Mouse (Mus musculus) liver, embryonic 14.5 days (tissue): Measurements from ENCODE around the gene Tmem62. TPM values are rescaled to one million over a fixed set of nuclear protein-coding genes. Genes with fewer than 3 reads are reported as not detected.
A peak's percentile ranks its signal among the peaks of the same experiment; 100 is the strongest.

ENCODE experiments used
- ATAC-seq: fragments of 200-750 bp; cut with Nextera tagmentation; 2 replicates; pipeline ENCODE4 v1.8.0; 2017; ENCODE audit warnings: moderate number of reproducible peaks, mild to moderate bottlenecking, moderate library complexity; ENCODE audit not compliant: insufficient read depth
- DNase-seq, 3 experiments: peaks; one replicate each; pipeline ENCODE4 v3.0.0-alpha.2; 2012 to 2013; ENCODE audit warnings: low read depth in 3 of 3, low spot score in 3 of 3
- H3K27ac ChIP-seq: fragments of 300-500 bp; sonication (generic); 2 replicates; pipeline ENCODE4 v1.5.1; 2014; ENCODE audit warnings: moderate library complexity, mild to moderate bottlenecking, control low read depth, inconsistent platforms
- H3K27me3 ChIP-seq: fragments of 300-500 bp; sonication (generic); 2 replicates; pipeline ENCODE4 v1.6.1; 2014; ENCODE audit warnings: mild to moderate bottlenecking, low read length, moderate library complexity; ENCODE audit not compliant: control insufficient read depth, insufficient read depth
- H3K36me3 ChIP-seq: fragments of 300-500 bp; sonication (generic); replicated peaks from 2 replicates; pipeline ENCODE4 v1.6.1; 2014; ENCODE audit warnings: low read depth; ENCODE audit not compliant: control insufficient read depth, insufficient read depth
- H3K4me1 ChIP-seq, 2 experiments: fragments of 200-500 bp in 1 of 2; fragments of 300-500 bp in 1 of 2; sonication (generic) in 1 of 2; replicated peaks; 2 replicates each; pipeline ENCODE4 v1.6.1; 2012 to 2014; ENCODE audit warnings: antibody characterized with exemption in 1 of 2, inconsistent platforms in 1 of 2, low read length in 1 of 2; ENCODE audit not compliant: control insufficient read depth in 2 of 2, insufficient read depth in 2 of 2
- H3K4me2 ChIP-seq: fragments of 300-500 bp; sonication (generic); 2 replicates; pipeline ENCODE4 v1.6.1; 2014; ENCODE audit warnings: low read depth, mild to moderate bottlenecking, control low read depth, moderate library complexity
- H3K4me3 ChIP-seq, 2 experiments: fragments of 200-500 bp in 1 of 2; fragments of 300-500 bp in 1 of 2; sonication (generic) in 1 of 2; 2 replicates each; pipeline ENCODE4 v1.5.1; 2012 to 2014; ENCODE audit warnings: low read depth in 2 of 2, low read length in 2 of 2, mild to moderate bottlenecking in 2 of 2, control low read depth in 1 of 2, inconsistent platforms in 1 of 2, moderate library complexity in 1 of 2; ENCODE audit not compliant: insufficient read depth in 1 of 2
- H3K9ac ChIP-seq: fragments of 300-500 bp; sonication (generic); replicated peaks from 2 replicates; pipeline ENCODE4 v1.6.1; 2014; ENCODE audit warnings: mild to moderate bottlenecking, control low read depth, moderate library complexity
- H3K9me3 ChIP-seq: fragments of 300-500 bp; sonication (generic); 2 replicates; pipeline ENCODE4 v1.6.1; 2016; ENCODE audit warnings: low read length, mixed read lengths; ENCODE audit not compliant: control insufficient read depth
- CTCF ChIP-seq: IDR thresholded peaks from 2 replicates; pipeline ENCODE4 v1.5.1; 2016; ENCODE audit warnings: antibody characterized with exemption, low read depth, control low read depth
- EP300 ChIP-seq: IDR thresholded peaks from 2 replicates; pipeline ENCODE4 v1.6.1; 2016; ENCODE audit warnings: antibody characterized with exemption, low read depth
- WGBS: fragments of 180-500 bp; shearing (Covaris S2); extraction: QIAGEN DNeasy Blood & Tissue Kit; methylation state at CpG from one replicate; pipeline ENCODE4 v1.1.7; 2014; ENCODE audit not compliant: insufficient replicate concordance; 5-methylcytosine and 5-hydroxymethylcytosine counted together
- polyA plus RNA-seq, 2 experiments: library from polyadenylated mRNA; depleted of rRNA in 1 of 2; stranded (reverse) in 1 of 2; unstranded in 1 of 2; fragments of >200 nt; fragmentation: Nextera tagmentation in 1 of 2; extraction: Ambion mirVana in 1 of 2; gene quantifications; 2 replicates each; pipeline versions ENCODE4 v1.2.1 to v1.2.3; 2012 to 2014

Tmem62 gene
- polyA plus RNA-seq, 2 experiments = 1.8 to 3.0 TPM

DNA sequence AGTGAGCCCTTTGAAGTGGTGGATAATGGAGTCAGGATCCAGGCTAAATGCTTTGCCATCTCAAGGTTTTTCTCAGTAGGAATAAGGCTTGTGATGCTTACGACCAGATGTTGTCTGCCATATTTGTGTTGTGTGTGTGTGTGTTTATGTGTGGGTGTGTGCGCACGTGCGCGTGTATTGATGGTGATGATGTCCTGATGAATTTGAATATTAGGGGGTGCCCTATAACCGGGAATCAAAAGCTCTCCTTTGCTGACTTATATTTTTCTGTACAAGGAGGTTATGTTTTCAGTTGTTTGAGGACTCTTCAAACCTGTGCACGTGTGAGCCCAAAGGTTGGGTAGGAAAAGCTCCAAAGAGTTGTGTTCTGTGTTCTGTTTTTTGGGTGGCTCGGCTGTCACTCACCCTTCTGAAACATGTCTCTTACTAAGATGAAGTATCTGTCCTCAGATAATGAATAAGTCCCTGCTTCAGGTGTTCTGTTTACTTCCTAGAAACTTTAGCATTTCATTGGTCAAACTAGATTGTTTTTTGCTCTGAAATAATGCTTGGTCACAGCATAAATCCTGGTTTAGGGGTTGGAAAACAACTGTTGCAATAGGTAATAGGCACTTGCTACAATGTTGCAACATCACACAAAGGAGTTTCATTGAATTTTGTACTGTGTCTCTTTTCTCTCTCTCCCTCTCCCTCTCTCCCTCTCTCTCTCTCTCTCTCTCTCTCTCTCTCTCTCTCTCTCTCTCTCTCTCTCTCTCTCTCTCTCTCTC lies 1.3 kb downstream of the Tmem62 start:
- Histone ChIP-seq H3K4me1 (peaks cover 15 to 16% of the 10 kb centered on the region in 2 experiments), H3K36me3 (no peaks in the 10 kb centered on the region), H3K9ac (no peak overlapping the region; the same call in 1 of the 2 replicates), H3K27me3 (no peaks in the 10 kb centered on the region), H3K27ac (peak overlapping the region; percentile 82), H3K9me3 (no peaks in the 10 kb centered on the region), H3K4me2 (peak overlapping the region; percentile 85), H3K4me3 (peak overlapping the region in 1 of 2 experiments; percentile 72; a peak in 3 of 4 replicates)
- WGBS = 81% methylated on average over 8 of the region's 8 CpGs
- TF ChIP-seq CTCF (no peak), EP300 (no peak)
- ATAC-seq (no peak), DNase-seq (no peak)

DNA sequence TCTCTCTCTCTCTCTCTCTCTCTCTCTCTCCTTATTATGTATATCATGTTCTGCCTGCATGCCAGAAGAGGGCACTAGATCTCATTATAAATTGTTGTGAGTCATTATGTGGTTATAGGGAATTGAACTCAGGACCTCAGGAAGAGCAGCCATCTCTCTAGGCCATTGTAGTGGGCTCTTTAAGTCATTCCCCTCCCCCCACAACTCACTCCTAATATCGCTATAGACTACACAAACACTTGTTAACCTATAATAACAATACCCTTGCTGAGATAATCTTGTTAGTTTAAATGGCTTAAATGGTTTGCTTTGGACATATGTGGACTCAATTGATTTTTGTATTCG lies 1.8 kb downstream of the Tmem62 start:
- Histone ChIP-seq H3K36me3 (no peaks in the 10 kb centered on the region), H3K9ac (no peak overlapping the region), H3K27me3 (no peaks in the 10 kb centered on the region), H3K4me3 (no peak overlapping the region), H3K4me2 (no peak overlapping the region), H3K9me3 (no peaks in the 10 kb centered on the region), H3K4me1 (peaks cover 13 to 14% of the 10 kb centered on the region in 2 experiments), H3K27ac (no peak overlapping the region)
- DNase-seq (no peak), ATAC-seq (no peak)
- TF ChIP-seq EP300 (no peak), CTCF (peak; percentile 32; the same call in 1 of the 2 replicates)
- WGBS = 65% methylated on average over 2 of the region's 2 CpGs

DNA sequence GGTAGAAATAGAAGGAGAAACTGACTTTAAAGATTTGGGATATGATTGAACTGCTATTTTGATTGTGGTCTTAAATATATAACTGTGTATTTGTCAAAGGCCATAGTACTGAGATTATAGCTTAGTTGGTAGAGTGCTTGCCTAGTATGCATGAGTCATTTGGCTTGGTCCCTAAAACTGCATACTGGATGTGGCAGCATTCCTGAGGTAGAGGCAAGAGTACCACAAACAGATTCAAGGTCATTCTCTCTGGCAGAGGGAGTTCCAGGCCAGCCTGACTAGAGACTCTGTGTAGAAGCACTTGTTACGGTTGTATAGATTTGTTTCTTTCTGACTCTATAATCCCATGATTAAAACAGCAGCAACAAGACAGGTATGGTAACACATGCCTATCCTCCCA lies 3.0 kb downstream of the Tmem62 start:
- no peak for TF ChIP-seq CTCF
- TF ChIP-seq EP300 = no peak
- H3K9me3 ChIP-seq = no peaks in the 10 kb centered on the region
- ATAC-seq = no peak
- DNase-seq = no peak
- no peak overlapping the region for H3K27ac ChIP-seq
- H3K36me3 ChIP-seq = no peaks in the 10 kb centered on the region
- H3K4me3 ChIP-seq = no peak overlapping the region
- no peaks in the 10 kb centered on the region for H3K27me3 ChIP-seq
- no peak overlapping the region for H3K9ac ChIP-seq
- H3K4me2 ChIP-seq = no peak overlapping the region
- H3K4me1 ChIP-seq = peaks cover 13 to 14% of the 10 kb centered on the region in 2 experiments
- WGBS = 88% methylated on average over 1 of the region's 1 CpGs

DNA sequence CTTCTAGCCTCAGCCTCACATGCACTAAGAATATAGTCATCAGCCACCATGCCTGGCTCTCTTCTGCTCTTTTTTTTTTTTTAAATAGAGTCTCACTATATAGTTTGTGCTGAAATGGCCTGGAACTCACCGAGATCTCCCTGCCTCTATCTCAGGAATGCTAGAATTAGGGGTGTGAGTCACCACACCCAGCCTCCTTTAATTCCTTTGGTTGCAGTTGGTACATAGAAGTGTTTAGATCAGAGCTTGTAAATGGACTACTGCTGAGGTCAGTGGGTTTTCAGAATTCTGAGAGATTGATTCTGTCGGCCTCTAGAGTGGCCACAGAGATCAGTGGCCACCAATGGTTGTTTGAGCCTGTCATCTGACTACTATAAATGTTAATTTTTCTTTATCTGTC lies 4.0 kb downstream of the Tmem62 start:
- Histone ChIP-seq H3K27me3 (no peaks in the 10 kb centered on the region), H3K9ac (no peak overlapping the region)

DNA sequence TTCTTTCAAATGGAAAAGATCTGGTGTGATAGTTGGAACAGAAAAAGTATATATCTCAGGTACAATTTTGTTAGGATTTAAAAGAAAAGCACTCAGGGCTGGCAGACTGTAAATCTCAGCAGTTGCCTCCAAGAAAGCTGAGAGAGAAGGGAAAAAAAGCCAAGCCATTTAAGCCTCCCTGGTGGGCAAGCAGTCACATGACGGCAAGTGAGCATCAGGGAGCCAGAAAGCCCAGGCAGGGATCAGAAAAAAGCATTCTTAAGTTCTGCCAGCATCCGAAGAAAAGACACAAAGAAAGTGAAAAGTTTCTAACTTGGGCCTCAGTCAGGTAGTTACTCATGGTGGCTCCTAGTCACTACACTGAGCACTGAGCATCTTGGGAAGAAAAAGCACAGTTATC lies 6.8 kb downstream of the Tmem62 start:
- Histone ChIP-seq H3K4me1 (no peaks in the 10 kb centered on the region), H3K9me3 (no peaks in the 10 kb centered on the region), H3K4me3 (no peak overlapping the region), H3K27ac (no peak overlapping the region), H3K36me3 (no peaks in the 10 kb centered on the region), H3K4me2 (no peak overlapping the region), H3K27me3 (no peaks in the 10 kb centered on the region), H3K9ac (no peak overlapping the region)
- DNase-seq = no peak
- WGBS = 37% methylated on average over 2 of the region's 2 CpGs
- TF ChIP-seq EP300 = no peak
- TF ChIP-seq CTCF = no peak
- ATAC-seq = no peak

More for the DNA sequence above, 4.0 kb downstream of the Tmem62 start:
- no peak overlapping the region for H3K4me2 ChIP-seq
- peaks cover 10 to 12% of the 10 kb centered on the region in 2 experiments for H3K4me1 ChIP-seq
- H3K27ac ChIP-seq = no peak overlapping the region
- WGBS = 55% methylated on average over 2 of the region's 2 CpGs
- no peak overlapping the region for H3K4me3 ChIP-seq
- H3K36me3 ChIP-seq = no peaks in the 10 kb centered on the region
- ATAC-seq (no peak), DNase-seq (no peak)
- no peaks in the 10 kb centered on the region for H3K9me3 ChIP-seq
- no peak for TF ChIP-seq EP300
- TF ChIP-seq CTCF = no peak
